12 mouse cellular contexts compared by ENCODE assay signal in the genomic region with DNA sequence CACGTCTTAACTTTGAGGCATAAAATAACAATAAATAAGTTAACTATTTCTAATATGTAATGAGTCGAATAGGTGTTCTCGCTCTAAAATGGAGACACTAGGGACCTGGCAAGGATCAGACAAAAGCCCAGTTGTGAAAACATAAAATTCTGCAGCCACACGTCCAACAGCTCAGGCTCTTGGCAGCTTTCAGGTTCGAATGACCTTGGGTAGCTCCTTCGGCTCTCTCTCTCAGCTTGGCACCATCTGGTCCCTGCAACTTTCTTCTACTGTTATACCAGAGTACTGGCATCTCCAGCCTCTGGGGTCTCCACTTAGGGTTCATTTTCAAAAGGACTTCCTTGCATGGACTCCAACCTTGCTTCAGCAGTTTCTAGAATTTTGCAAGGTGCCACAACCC.
"Had no signal": no experiment of that assay in that cellular context is flagged by ENCODE, and none has a peak within 500 bp of the region (broad histone marks: within the 10 kb centered on the region; RNA-seq: fewer than 3 reads in every experiment).

No protein-coding gene starts in this region.

- DNase-seq: retina, postnatal 1 day; right cerebral cortex, adult 18-20 months; right cerebral cortex, postnatal 14 days; right cerebral cortex, postnatal 25 days; right cerebral cortex, postnatal 4 days; spleen, adult 18-20 months; thymus, adult 18-20 months; thymus, adult 2 months; thymus, postnatal 14 days; thymus, postnatal 25 days; thymus, postnatal 36 days; thymus, postnatal 4 days had no signal
